Mouse (Mus musculus): ENCODE results near the gene Galnt17. TPM values are rescaled to one million over a fixed set of nuclear protein-coding genes. Genes with fewer than 3 reads are reported as not detected.

The Galnt17 gene
- total and polyA plus RNA-seq, 3 experiments = 2.5 to 6.4 (median 2.9) TPM

DNA sequence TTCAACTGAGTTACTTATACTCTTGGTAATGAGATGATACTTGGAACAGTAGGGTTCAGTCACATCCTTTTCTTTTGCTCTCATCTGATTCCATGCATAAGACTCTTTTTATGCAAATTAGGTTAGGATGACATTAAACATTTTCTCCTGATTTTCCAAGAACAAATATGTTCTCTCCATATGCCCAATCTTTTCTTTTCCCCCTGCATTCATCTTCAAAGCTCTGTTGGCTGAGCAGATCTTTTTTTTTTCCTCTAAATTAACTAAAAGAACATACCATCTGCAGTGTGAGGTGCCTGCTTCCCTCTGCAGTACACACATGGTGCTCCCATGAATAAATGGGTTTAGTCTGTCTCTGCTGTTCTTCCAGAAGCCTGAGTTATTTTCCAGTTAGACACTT, 173.5 kb downstream of the Galnt17 start:
- DNase-seq = no peak

DNA sequence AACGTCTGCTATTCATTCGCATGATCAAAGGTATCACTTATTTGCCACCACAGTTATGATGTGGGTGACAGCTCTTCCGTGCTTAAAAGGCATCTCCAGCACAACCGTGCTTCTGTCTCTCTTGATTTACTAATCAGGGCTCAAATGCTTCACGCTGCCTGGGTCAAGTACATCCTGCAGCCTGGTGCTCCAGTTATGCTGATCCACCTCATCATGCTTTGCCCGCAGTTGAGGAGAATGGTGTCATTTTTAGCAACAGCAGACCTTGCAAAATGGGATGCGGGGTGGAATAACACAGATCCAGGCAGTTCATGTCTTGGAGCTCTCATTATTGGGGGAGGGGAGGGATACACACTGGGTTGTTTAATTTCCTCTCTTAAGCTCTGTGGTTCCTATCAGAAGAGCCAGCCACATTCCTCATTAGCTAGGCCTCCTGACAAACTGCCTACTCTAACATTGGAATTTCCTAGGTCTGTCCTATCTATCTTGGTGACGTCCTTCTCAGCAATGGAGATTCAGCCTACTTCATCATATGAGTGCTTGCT, 187.9 kb downstream of the Galnt17 start:
- no peak for DNase-seq

DNA sequence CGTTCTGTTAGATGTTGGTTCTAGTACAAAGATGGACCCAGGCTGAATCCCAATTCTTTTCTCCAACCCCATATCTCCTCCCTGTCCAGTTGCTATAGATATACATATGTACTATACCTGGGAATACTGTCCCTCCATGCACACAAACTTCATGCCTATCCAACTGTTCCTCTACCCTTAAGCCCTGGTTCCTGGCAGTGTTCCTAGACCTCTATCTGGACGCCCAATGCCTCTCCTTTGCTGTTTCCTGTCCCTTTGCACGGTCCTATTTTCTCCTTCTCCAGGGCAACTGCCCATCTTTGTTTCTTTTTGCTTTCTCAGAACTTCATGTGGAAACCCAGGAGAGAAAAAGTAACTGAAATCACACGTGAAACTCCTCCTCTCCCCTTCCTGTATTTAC, 188.4 kb downstream of the Galnt17 start:
- DNase-seq = no peak

DNA sequence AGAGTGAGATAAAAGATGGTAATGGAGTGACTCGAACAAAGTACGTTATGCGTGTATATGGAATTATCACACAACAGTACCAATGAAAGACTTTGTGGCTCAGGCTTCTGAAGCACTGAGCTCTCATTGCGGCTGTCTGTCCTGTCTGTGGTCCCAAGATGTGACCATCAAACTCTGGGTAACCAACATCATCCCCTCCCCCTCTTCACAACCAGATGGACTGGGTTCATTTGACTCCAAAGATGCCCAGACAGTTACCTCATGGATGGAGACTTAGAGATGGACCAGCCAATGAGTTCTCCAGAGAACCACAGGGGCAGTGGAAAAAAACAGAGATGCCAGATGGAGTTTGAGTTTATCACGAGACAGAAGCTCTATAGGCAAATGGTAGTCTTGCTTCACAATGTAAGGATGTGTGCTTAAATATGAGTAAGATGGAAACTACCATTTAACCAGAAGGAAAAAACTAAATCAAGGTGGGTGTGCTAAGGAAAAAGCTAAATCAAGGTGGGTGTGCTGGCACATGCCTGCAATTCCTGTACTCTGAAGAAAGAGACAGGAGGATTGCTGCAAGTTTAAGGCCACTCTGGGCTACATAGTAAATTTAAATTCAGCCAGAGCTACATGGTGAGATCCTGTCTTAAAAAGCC, 190.8 kb downstream of the Galnt17 start:
- no peak for DNase-seq

DNA sequence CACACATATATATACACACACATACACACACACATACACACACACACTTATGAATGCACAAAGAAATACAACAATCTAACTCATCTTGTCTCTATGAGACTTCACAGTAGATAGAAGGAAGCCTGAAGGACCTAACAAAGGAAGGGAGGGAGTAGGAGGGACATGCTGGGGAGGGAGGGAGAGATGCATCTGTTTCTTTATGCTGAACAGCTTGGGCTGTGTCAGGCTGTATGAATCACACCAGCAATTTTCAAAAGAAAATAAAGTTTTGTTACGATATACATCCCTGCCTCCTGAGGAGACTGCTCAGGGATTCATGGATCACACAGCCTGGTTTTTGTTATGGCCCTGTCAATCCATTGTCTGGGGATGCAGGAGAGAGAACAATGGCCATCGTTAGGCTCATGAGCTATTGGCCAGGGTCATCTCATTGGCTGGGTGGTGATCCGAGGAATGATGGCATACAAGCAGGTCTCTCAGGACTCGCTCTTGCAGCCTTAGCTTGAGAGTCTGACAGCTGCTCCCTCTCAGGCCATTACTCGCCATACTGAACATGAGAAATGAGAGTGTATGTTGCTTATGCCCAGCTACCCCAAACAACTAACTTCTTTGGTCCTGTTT, 194.3 kb downstream of the Galnt17 start:
- DNase-seq = no peak

DNA sequence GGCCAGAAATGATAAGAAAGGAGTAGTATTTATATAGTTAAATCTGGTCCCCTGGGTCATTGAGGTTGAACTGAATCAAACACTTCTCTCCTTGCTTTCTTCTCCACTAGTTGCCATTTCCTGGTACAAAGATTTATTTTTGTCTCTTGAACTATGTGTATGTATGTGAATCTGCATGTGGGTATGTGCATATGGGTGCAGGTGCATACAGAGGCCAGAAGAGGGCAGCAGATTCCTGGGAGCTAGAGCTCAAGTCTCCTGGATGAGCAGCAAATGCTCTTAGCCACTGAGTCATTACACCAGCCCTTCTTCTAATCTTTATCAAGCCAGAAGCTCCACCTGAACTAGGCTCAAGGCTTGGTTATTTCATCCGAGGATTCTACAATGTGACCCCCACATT, 201.1 kb downstream of the Galnt17 start:
- DNase-seq = no peak

DNA sequence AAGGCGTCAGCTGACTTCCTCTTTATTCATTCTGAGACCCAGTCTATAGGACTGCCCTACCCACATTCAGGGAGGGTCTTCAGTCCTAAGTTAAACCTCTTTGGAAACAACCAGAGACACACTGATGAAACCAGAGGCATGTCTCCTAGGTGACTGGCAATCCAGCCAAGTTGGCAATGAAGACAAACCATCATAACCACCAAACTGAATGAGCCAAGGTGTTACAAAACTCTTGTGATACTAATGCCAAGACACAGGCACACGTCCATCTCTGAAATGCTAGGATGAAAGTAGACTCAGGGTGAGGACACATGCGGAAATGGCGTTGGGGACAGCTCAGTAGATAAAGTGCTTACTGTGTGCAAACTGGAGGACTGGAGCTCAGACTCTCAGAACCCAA, 211.5 kb downstream of the Galnt17 start:
- peak; percentile 3 for DNase-seq

DNA sequence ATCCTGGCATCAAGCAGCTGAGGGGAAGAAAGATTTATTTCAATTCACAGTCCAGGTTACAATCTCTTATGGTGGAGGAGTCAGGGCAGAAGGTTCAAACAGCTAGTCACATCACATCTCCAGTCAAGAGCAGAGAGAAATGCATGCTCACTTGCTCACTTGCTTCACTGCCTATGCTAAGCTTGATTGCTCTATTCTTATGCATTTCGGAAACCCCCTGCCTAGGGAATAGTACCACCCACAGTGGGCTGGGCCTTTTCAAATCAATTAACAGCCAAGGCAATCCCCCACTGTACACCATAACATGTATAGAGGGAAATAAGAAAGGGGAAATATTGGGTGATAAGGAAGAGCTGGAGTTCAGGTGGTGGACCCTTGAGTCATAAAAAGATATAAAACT, 212.7 kb downstream of the Galnt17 start:
- DNase-seq = no peak

DNA sequence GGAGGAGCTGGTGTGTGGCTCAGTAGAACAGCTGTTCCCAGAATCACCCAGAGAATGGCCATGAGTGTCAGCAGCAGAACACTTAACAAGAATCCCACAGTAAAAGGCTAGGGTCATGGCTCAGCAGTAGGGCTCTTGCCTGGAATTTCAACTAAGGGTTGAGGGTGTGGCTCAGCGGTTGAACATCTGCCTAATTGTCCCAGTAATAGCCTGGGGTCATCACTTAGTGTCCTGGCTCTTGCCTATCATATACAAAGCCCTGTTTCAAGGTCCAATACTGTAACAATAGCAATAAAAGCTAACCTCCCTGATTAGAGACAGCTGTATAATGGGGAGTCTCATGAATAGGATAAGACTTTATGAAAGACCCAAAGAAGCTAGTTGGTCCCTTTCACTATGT, 213.5 kb downstream of the Galnt17 start:
- DNase-seq = no peak

DNA sequence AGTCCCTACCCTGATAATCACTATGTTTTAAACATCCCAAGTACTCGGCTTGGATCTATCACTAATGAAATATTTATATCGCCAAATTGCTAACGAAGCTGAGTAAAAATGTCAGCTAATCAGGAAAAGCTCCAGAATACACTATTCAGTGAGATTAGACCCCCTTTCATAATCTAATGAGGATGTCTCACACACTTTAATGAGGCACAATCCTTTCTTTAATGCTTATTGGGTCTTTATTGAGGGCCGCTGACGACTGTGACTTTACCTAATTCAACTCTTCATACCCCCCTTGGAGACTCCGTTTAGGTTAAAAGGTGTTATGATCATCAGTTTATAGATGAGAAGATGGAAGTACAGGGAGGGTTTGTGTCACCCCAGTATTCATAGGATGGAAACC, 214.2 kb downstream of the Galnt17 start:
- no peak for DNase-seq

DNA sequence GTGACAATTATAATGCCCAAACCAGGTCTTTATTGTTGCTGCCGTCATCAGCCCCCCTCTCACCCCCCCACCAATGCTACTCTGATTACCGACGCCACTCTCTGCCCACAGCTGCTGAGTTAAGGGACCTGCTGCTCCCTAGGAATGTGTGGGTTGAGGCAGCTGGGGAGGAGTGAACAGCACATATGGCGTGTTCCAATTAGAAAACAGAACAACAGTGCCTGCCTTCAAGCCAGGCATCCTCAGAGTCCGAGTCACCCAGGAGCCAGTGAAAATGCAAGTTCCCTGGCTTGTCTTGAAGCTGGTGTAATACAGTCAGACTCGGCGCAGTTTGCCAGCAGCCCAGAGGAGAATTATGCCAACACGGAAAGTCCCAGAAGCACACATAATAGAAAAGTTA, 218.4 kb downstream of the Galnt17 start:
- DNase-seq = no peak

DNA sequence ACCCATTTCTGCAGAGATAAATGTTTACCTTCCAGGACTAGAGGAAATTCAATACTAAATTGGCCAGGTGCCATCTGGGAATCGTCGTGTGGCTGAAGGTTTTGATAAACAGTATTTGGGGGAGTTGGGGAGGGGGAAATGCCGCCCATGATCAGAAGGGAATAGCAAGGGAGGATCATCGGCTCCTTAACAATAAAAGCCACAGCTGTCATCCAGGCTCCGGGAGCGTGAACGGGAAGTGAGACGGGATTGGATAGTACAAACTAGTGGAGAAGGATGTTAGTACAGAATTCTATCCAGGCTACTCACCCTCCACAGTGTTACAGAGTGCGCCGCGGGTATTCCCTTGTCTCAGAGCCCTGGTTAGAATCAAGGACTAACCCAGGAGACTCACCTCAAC, 219.4 kb downstream of the Galnt17 start:
- DNase-seq = no peak

DNA sequence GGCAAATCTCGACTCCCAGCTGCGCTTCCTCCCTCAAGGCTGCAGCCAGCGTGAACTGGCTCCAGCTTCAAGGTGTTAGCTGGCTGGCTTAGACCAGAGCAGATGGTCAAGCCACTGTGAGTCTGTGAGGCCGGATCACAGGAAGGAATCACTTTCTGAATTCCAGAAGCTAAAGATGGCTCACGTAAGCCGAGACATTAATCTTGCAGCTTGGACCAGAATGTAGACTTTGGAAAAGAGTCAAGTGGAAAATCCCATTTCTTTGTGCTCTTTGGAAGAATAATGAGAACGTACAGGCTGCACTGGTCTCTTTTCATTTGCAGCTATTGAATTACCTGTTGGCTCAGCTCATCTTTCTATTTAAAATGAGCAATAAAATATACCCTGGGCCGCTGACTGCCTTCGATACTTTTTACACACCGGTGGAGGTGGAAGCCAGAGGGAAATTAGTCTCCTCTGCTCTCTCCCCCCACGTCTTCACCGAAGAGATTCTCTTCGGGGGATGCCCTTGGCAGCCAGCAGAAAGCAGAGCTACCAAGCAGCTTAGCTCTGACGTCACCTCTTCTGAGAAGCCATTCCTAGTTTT, 225.1 kb downstream of the Galnt17 start:
- peak; percentile 9 for DNase-seq

DNA sequence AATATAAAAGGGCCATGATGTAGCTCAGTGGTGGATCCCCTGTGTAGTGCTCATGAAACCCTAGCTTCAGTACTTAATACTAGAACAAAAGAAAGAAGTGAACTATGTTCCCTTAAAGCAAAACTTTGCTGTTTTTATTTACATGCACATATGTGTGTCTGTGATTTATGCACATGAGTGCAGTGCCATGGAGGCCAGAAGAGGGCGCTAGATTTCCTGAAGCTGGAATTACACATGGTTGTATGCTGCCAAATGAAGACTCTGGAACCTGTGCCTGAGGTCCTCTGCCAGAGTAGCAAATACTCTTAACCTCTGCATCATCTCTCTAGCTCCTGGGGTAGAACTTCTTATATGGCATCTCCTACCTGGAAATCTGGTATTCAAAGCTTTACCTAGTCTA, 230.6 kb downstream of the Galnt17 start:
- DNase-seq = no peak

DNA sequence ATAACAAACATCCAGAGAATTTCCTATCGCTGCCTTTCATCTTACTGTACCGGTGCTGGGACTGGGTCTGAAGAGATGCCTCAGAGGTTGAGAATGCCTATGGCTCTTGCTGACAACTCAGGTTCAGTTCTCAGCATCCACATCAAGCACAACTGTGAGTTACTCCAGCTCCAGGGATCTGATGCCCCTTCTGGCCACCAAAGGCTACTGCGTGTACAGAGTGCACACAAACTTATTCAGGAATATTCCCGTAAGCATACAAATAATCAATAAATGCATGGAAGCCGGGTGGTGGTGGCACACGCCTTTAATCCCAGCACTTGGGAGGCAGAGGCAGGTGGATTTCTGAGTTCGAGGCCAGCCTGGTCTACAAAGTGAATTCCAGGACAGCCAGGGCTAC, 232.5 kb downstream of the Galnt17 start:
- no peak for DNase-seq

DNA sequence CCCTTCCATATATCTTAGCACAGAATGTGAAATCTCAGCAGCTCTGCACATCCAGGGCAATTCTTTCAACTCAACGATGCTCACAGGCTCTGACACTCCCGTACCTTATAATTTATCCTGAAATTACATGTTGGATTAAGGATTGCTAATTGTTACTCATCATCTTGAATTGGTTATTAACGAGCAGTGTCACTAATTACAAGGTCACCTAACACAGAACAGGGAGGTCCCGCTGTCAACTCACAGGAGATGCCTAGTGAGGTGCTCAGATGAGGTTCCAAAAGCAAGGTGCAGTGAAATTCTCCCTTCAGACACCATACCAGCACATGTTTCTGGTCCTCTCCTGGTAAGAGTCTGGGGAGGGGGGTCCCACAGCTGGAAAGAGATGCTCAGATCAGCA, 234.0 kb downstream of the Galnt17 start:
- no peak for DNase-seq

DNA sequence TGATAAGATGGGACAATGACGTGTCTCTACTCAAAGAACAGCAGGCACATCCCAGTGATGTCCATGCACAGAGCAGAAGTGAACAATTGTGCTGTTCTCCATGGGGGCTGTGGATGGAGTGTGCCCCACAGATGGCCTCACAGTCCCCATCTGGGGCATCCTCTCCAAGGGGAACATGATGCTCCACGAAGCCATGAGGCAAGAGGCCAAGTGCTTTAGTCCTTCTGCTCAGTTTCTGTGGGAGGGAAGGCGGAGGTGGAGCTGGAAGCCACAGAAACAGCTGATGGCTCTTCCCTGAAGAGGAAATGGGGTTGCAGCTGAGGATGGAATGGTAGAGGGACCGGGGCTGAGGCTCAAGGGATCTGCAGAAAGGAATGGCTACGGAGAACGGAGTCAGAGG, 243.1 kb downstream of the Galnt17 start:
- no peak for DNase-seq

DNA sequence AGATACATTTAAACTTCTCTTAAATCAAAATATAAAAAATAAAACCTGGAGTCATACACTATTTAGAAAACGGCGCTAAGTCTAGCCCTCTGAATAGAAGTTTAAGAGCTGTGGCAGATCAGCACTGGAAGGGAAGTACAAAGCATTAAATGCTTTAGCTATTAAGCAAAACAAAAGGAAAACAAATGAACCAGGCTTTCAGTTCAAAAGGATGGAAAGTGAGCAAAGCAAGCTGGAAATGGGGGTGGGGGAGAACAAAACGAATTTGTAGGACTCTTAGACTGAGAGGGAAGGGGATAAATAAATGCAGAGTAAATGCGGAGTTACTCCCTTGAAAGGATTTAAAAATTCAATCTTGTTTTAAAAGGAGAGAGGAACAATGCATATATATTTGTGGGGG, 259.8 kb downstream of the Galnt17 start:
- no peak for DNase-seq

DNA sequence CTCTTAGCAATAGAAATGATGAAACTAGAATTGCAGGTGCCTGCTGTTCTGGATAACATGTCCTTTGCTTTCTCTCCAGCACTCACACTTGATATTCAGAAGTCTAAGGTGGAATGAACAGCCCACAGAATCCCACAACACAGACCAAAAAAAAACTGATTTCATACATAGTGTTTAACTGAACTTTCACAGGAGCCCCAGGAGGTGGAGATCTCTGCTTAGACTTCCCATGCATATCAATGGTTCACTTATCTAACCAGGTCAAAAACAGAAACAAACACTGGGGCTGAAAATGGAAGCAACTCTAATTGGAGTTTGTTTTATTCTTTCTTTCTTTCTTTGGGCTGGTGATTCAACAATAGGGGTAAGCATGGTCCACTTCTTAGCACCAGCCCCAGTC, 265.2 kb downstream of the Galnt17 start:
- no peak for DNase-seq

DNA sequence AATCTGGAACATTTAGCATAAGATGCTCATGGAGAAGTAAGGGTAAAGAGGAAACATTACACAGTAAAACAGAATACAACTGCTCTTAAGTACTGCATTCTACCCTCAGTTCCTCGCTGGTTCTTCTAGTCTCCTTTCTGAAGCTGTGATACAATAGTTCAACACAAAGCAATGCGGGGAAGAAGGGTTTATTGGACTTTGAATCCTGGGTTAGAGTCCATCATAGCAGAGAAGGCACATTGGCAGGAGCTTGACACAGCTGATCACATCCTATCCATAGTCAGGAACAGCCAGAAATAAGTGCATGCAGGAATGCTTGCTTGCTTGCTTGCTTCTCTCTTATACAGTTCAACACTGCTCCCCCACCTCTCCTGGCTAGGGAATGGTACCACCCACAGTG, 267.9 kb downstream of the Galnt17 start:
- no peak for DNase-seq

DNA sequence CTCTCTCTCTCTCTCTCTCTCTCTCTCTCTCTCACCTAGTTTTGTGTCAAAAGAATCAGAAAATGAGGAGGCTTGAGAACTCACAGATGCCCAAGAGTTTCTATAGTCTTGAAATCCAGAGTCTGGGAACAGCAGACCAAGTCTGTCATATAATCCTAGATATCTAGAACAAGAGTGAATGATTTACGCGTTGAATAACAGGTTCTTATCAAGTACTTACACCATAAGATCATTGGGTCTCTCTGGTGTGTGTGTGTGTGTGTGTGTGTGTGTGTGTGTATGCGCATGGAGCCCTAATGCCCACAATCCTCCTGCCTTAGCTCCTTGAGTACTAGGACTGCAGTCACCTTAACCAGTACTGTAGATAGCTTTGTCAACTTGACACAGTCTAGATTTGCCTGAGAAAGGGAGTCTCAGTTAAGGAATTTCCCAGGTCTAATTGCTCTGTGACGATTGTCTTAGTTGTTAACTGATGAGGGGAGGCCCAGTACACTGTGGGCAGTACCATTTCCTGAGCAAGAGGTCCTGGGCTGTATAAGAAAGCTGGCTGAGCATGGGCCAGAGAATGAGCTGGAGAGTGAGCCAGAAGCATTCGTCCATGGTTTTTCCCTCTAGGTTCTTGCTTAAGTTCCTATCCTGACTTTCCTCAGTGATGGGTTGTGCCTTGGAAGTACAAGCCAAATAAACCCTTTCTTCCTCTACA, 268.5 kb downstream of the Galnt17 start:
- DNase-seq = no peak

DNA sequence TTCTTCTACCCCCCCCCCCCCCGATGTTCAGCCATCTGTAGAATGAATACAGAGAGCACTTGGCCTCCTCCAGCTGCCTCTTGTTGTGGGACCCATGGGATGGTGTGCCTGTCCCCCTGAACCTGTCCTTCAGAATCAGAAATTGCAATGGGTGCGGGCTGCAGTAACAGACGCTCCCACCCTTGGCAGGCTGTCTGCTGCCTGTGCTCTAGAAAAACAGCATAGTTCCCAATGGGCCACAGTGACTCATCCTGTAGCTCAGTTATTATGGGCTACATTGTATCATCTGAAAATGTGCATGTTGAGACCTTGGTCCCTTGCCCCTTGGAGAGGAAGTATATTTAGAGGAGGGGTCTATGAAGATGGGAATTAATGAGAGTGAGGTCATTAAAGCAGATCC, 283.8 kb downstream of the Galnt17 start:
- no peak for DNase-seq

DNA sequence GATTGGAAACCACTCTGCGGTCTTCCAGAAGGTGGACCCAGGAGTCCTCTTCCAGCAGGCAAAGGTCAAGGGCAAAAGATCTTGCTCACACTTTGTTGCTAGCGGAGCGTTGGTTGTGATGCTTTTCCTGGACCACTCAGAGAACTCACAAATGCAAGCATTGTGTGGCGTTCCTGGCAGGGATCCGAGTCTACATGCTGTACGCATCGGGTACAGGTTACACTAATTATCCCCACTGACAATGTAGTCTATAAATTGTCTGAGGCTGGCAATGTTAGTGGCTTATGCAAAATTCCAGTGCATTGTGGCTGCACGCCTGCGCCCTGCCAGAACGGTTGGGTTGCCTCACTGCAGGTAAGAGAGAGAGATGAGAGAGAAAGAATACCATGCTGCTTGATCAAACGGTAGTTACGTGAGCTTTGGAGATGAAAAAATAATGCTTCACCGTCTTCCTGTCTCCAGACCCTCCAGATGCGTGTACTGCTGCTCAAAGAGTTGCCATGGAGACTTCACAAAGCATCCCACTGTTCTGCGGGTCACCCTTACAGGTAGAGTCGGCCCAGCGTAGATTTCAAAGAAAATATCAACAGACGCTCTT, 285.8 kb downstream of the Galnt17 start:
- no peak for DNase-seq

Data from adrenal gland, adult 2 months (tissue).